Mouse (Mus musculus): ENCODE measurements around the gene Olfr449. TPM values are rescaled to one million over a fixed set of nuclear protein-coding genes. Genes with fewer than 3 reads are reported as not detected.

The Olfr449 gene
- not detected in 2 replicates for polyA plus RNA-seq (2015; fragmentation: Nextera tagmentation; extraction: Ambion mirVana)

GRCm38 (mm10) chr6:42834084-42834483 is at the start of gene Olfr449:
Gene Olfr449, plus strand, starts transcription at chr6:42834384.
- Histone ChIP-seq H3K27ac (no peak within 1 kb of the TSS), H3K4me1 (replicated peaks) (no peaks in the 10 kb centered on the region), H3K27me3 (replicated peaks) (no peaks in the 10 kb centered on the region), H3K4me2 (replicated peaks) (no peak within 1 kb of the TSS), H3K9me3 (no peaks in the 10 kb centered on the region), H3K36me3 (no peaks in the 10 kb centered on the region), H3K9ac (no peak within 1 kb of the TSS), H3K4me3 (replicated peaks) (no peak within 1 kb of the TSS)
- ATAC-seq = no peak

GRCm38 (mm10) chr6:42784793-42785192 is 49.4 kb upstream of the Olfr449 start, which contains the start of gene Olfr452:
Gene Olfr452, plus strand, starts transcription at chr6:42785093.
- no peaks in the 10 kb centered on the region for H3K4me1 ChIP-seq (replicated peaks)
- no peak within 1 kb of the TSS for H3K9ac ChIP-seq
- no peaks in the 10 kb centered on the region for H3K9me3 ChIP-seq
- H3K4me3 ChIP-seq (replicated peaks) = no peak within 1 kb of the TSS
- H3K4me2 ChIP-seq (replicated peaks) = no peak within 1 kb of the TSS
- no peaks in the 10 kb centered on the region for H3K36me3 ChIP-seq
- H3K27me3 ChIP-seq (replicated peaks) = no peaks in the 10 kb centered on the region
- no peak for ATAC-seq
- no peak within 1 kb of the TSS for H3K27ac ChIP-seq

GRCm38 (mm10) chr6:42790247-42790948 is 43.8 kb upstream of the Olfr449 start:
- Histone ChIP-seq H3K9ac (no peak overlapping the region), H3K9me3 (no peaks in the 10 kb centered on the region), H3K27ac (no peak overlapping the region), H3K4me2 (replicated peaks) (no peak overlapping the region), H3K4me1 (replicated peaks) (no peaks in the 10 kb centered on the region), H3K27me3 (replicated peaks) (no peaks in the 10 kb centered on the region), H3K36me3 (no peaks in the 10 kb centered on the region), H3K4me3 (replicated peaks) (no peak overlapping the region)
- 43% methylated on average over 4 of the region's 4 CpGs for WGBS
- ATAC-seq = no peak

GRCm38 (mm10) chr6:42790949-42791556 is 43.1 kb upstream of the Olfr449 start:
- Histone ChIP-seq H3K9me3 (no peaks in the 10 kb centered on the region), H3K4me3 (replicated peaks) (no peak overlapping the region), H3K27ac (no peak overlapping the region), H3K9ac (no peak overlapping the region), H3K27me3 (replicated peaks) (no peaks in the 10 kb centered on the region), H3K36me3 (no peaks in the 10 kb centered on the region), H3K4me2 (replicated peaks) (no peak overlapping the region), H3K4me1 (replicated peaks) (no peaks in the 10 kb centered on the region)
- 82% methylated on average over 9 of the region's 9 CpGs for WGBS
- ATAC-seq = no peak

DNA sequence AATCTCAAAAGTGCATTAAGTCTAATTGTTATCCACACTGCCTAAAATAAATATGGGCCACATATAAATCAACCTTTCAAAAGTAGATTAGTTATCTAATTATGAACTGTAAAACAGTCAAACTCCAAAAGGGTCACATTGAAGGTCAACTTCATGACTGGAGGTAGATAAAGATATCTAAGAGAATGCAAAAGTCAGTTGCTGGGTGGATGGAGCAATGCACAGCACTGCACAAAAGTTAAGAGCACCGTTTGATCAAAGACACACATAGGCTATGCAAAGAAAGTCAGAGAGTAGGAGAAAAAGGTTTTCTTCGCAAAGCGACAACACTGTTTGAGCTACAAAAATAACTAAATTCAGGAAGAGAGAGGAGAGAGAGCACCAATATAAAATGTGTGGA is 39.2 kb upstream of the Olfr449 start:
- H3K9ac ChIP-seq = no peak overlapping the region
- ATAC-seq = no peak
- no peaks in the 10 kb centered on the region for H3K9me3 ChIP-seq
- no peaks in the 10 kb centered on the region for H3K27me3 ChIP-seq (replicated peaks)
- H3K36me3 ChIP-seq = no peaks in the 10 kb centered on the region
- H3K4me3 ChIP-seq (replicated peaks) = no peak overlapping the region
- H3K27ac ChIP-seq = no peak overlapping the region
- 68% methylated on average over 3 of the region's 3 CpGs for WGBS
- no peaks in the 10 kb centered on the region for H3K4me1 ChIP-seq (replicated peaks)
- H3K4me2 ChIP-seq (replicated peaks) = no peak overlapping the region

GRCm38 (mm10) chr6:42811639-42812038 is 22.5 kb upstream of the Olfr449 start, which contains the start of gene Olfr450:
Gene Olfr450, plus strand, starts transcription at chr6:42811939.
- Histone ChIP-seq H3K4me3 (replicated peaks) (no peak within 1 kb of the TSS), H3K4me1 (replicated peaks) (no peaks in the 10 kb centered on the region), H3K9me3 (no peaks in the 10 kb centered on the region), H3K36me3 (no peaks in the 10 kb centered on the region), H3K27me3 (replicated peaks) (no peaks in the 10 kb centered on the region), H3K9ac (no peak within 1 kb of the TSS), H3K4me2 (replicated peaks) (no peak within 1 kb of the TSS), H3K27ac (no peak within 1 kb of the TSS)
- ATAC-seq = no peak
- WGBS = 91% methylated on average over 1 of the region's 1 CpGs

- Histone ChIP-seq H3K4me1 (replicated peaks) (no peaks in the 10 kb centered on the region), H3K36me3 (no peaks in the 10 kb centered on the region), H3K27me3 (replicated peaks) (no peaks in the 10 kb centered on the region), H3K4me2 (replicated peaks) (no peak overlapping the region), H3K4me3 (replicated peaks) (no peak overlapping the region), H3K9me3 (no peaks in the 10 kb centered on the region), H3K9ac (no peak overlapping the region), H3K27ac (no peak overlapping the region)
- 11% methylated on average over 4 of the region's 4 CpGs for WGBS
- no peak for ATAC-seq
Measured at GRCm38 (mm10) chr6:42860222-42860819, 26.1 kb downstream of the Olfr449 start.

DNA sequence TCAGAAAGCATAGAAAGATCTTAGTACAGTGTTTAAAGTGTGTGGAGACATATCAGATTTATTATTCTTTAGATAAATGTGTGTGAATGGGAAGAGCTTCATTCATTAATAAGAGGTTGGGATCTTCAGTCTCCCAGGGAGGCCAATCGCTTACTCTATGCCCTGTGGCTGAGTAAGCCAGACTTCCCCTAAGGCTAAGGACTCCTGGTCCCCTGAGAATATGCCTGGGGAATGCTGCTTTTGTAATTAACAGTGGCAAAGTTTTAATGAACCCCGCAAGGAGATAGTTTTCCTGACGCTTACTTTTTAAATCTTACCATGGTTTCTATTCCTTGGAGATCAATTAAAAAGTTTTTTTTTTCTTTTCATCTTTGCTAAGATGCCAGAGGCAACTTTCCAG is 35.5 kb downstream of the Olfr449 start:
- Histone ChIP-seq H3K4me1 (replicated peaks) (no peaks in the 10 kb centered on the region), H3K27ac (no peak overlapping the region), H3K4me3 (replicated peaks) (no peak overlapping the region), H3K4me2 (replicated peaks) (no peak overlapping the region), H3K9ac (no peak overlapping the region), H3K27me3 (replicated peaks) (no peaks in the 10 kb centered on the region), H3K36me3 (no peaks in the 10 kb centered on the region), H3K9me3 (no peaks in the 10 kb centered on the region)
- 81% methylated on average over 3 of the region's 3 CpGs for WGBS
- ATAC-seq = no peak

- no peak for ATAC-seq
- Histone ChIP-seq H3K9me3 (no peaks in the 10 kb centered on the region), H3K4me1 (replicated peaks) (no peaks in the 10 kb centered on the region), H3K9ac (no peak overlapping the region), H3K4me2 (replicated peaks) (no peak overlapping the region), H3K27ac (no peak overlapping the region), H3K36me3 (no peaks in the 10 kb centered on the region), H3K27me3 (replicated peaks) (no peaks in the 10 kb centered on the region), H3K4me3 (replicated peaks) (no peak overlapping the region)
Measured at GRCm38 (mm10) chr6:42876323-42876722, 42.1 kb downstream of the Olfr449 start.

Other genes starting within 250 kb of the Olfr449 start
- gene Tcaf3, start 236.7 kb upstream of the Olfr449 start, polyA plus RNA-seq (2015; fragmentation: Nextera tagmentation; extraction: Ambion mirVana) = not detected in 2 replicates
- gene Tcaf2, start 189.1 kb upstream of the Olfr449 start, polyA plus RNA-seq (2015; fragmentation: Nextera tagmentation; extraction: Ambion mirVana) = 6.0 and 6.4 TPM in 2 replicates
- 55.7 and 57.7 TPM in 2 replicates for gene Tcaf1, start 124.3 kb upstream of the Olfr449 start, polyA plus RNA-seq (2015; fragmentation: Nextera tagmentation; extraction: Ambion mirVana)
- gene Olfr453, start 95.0 kb upstream of the Olfr449 start, polyA plus RNA-seq (2015; fragmentation: Nextera tagmentation; extraction: Ambion mirVana) = not detected in 2 replicates
- not detected in 2 replicates for gene Olfr38, start 78.0 kb upstream of the Olfr449 start, polyA plus RNA-seq (2015; fragmentation: Nextera tagmentation; extraction: Ambion mirVana)
- not detected in 2 replicates for gene Olfr452, start 49.3 kb upstream of the Olfr449 start, polyA plus RNA-seq (2015; fragmentation: Nextera tagmentation; extraction: Ambion mirVana)
- not detected in 2 replicates for gene Olfr450, start 22.4 kb upstream of the Olfr449 start, polyA plus RNA-seq (2015; fragmentation: Nextera tagmentation; extraction: Ambion mirVana)
- gene Olfr448, start 56.1 kb downstream of the Olfr449 start, polyA plus RNA-seq (2015; fragmentation: Nextera tagmentation; extraction: Ambion mirVana) = not detected in 2 replicates
- gene Olfr447, start 74.5 kb downstream of the Olfr449 start, polyA plus RNA-seq (2015; fragmentation: Nextera tagmentation; extraction: Ambion mirVana) = not detected in 2 replicates
- gene Olfr446, start 87.0 kb downstream of the Olfr449 start, polyA plus RNA-seq (2015; fragmentation: Nextera tagmentation; extraction: Ambion mirVana) = not detected in 2 replicates
- not detected in 2 replicates for gene Olfr444, start 114.7 kb downstream of the Olfr449 start, polyA plus RNA-seq (2015; fragmentation: Nextera tagmentation; extraction: Ambion mirVana)